Mouse (Mus musculus) embryonic facial prominence, embryonic 11.5 days (tissue): Measurements from ENCODE around the gene Wrb. TPM values are rescaled to one million over a fixed set of nuclear protein-coding genes. Genes with fewer than 3 reads are reported as not detected.
A peak's percentile ranks its signal among the peaks of the same experiment; 100 is the strongest.
"Not testable (repeated sequence)": the region's sequence is repeated elsewhere in the genome, so short reads cannot be mapped to it uniquely, and the experiment has no call there.

Experiments used
- ATAC-seq: fragments of 200-750 bp; cut with Nextera tagmentation; replicated peaks from 2 replicates; pipeline ENCODE4 v1.8.0; 2017; ENCODE audit warnings: low read depth; ENCODE audit not compliant: insufficient number of reproducible peaks, low FRiP score, low TSS enrichment
- DNase-seq: peaks from one replicate; pipeline ENCODE4 v3.0.0-alpha.2; 2015; ENCODE audit warnings: low spot score
- H3K27ac ChIP-seq: fragments of 300-500 bp; sonication (generic); replicated peaks from 2 replicates; pipeline ENCODE4 v1.5.1; 2014; ENCODE audit warnings: mild to moderate bottlenecking, low read depth, low read length, control low read depth
- H3K27me3 ChIP-seq: fragments of 300-500 bp; sonication (generic); 2 replicates; pipeline ENCODE4 v1.6.1; 2014; ENCODE audit warnings: mild to moderate bottlenecking, low read length, moderate library complexity, mixed read lengths; ENCODE audit not compliant: control insufficient read depth, insufficient read depth
- H3K36me3 ChIP-seq: fragments of 300-500 bp; sonication (generic); replicated peaks from 2 replicates; pipeline ENCODE4 v1.6.1; 2014; ENCODE audit warnings: low read depth, mild to moderate bottlenecking, low read length, moderate library complexity, mixed read lengths; ENCODE audit not compliant: control insufficient read depth, insufficient read depth
- H3K4me1 ChIP-seq: fragments of 300-500 bp; sonication (generic); 2 replicates; pipeline ENCODE4 v1.6.1; 2014; ENCODE audit warnings: low read length, mixed read lengths; ENCODE audit not compliant: control insufficient read depth, insufficient read depth
- H3K4me2 ChIP-seq: fragments of 300-500 bp; sonication (generic); 2 replicates; pipeline ENCODE4 v1.6.1; 2014; ENCODE audit warnings: low read depth, mild to moderate bottlenecking, control low read depth, low read length, moderate library complexity
- H3K4me3 ChIP-seq: fragments of 300-500 bp; sonication (generic); 2 replicates; pipeline ENCODE4 v1.5.1; 2014; ENCODE audit warnings: low read depth, low read length, control low read depth
- H3K9ac ChIP-seq: fragments of 300-500 bp; sonication (generic); replicated peaks from 2 replicates; pipeline ENCODE4 v1.6.1; 2014; ENCODE audit warnings: mild to moderate bottlenecking, control low read depth, low read length
- H3K9me3 ChIP-seq: fragments of 300-500 bp; sonication (generic); replicated peaks from 2 replicates; pipeline ENCODE4 v1.6.1; 2016; ENCODE audit warnings: mild to moderate bottlenecking, low read length, inconsistent platforms, mixed read lengths; ENCODE audit not compliant: control insufficient read depth
- WGBS: fragments of 180-500 bp; shearing (Covaris S2); extraction: QIAGEN DNeasy Blood & Tissue Kit; methylation state at CpG from one replicate; pipeline ENCODE4 v1.1.7; 2014; 5-methylcytosine and 5-hydroxymethylcytosine counted together
- polyA plus RNA-seq: library from polyadenylated mRNA; unstranded; fragments of >200 nt; fragmentation: Nextera tagmentation; extraction: Ambion mirVana; gene quantifications from 2 replicates; pipeline ENCODE4 v1.2.1, GENCODE M21; 2014

The Wrb gene
- polyA plus RNA-seq, 1 experiment from 2014 or later, result 91.6 TPM

- 81% methylated on average over 4 of the region's 4 CpGs for WGBS
- Histone ChIP-seq H3K9ac (no peak overlapping the region), H3K27me3 (no peaks in the 10 kb centered on the region), H3K4me3 (no peak overlapping the region), H3K4me1 (no peaks in the 10 kb centered on the region), H3K27ac (no peak overlapping the region), H3K36me3 (peaks cover 16% of the 10 kb centered on the region), H3K9me3 (no peaks in the 10 kb centered on the region), H3K4me2 (no peak overlapping the region)
- ATAC-seq, result no peak; the same call in 1 of the 2 replicates
- no peak for DNase-seq
Measured at GRCm38 (mm10) chr16:96120022-96120623, 25.1 kb upstream of the Wrb start.

GRCm38 (mm10) chr16:96126684-96127171 is 18.5 kb upstream of the Wrb start:
- Histone ChIP-seq H3K4me1 (no peaks in the 10 kb centered on the region), H3K9ac (peak overlapping the region; percentile 99), H3K9me3 (no peaks in the 10 kb centered on the region), H3K27me3 (no peaks in the 10 kb centered on the region), H3K27ac (peak overlapping the region; percentile 94), H3K4me3 (peak overlapping the region; percentile 98), H3K4me2 (peak overlapping the region; percentile 67), H3K36me3 (peaks cover 21% of the 10 kb centered on the region)
- ATAC-seq (no peak), DNase-seq (peak; percentile 42)
- WGBS, result 5% methylated on average over 19 of the region's 19 CpGs

- DNase-seq, result no peak
- Histone ChIP-seq H3K4me3 (peak overlapping the region; percentile 98), H3K36me3 (peaks cover 21% of the 10 kb centered on the region), H3K4me2 (peak overlapping the region; percentile 67), H3K27me3 (no peaks in the 10 kb centered on the region), H3K9ac (peak overlapping the region; percentile 99), H3K4me1 (no peaks in the 10 kb centered on the region), H3K9me3 (no peaks in the 10 kb centered on the region), H3K27ac (peak overlapping the region; percentile 94)
- under 1% methylated on average over 50 of the region's 52 CpGs for WGBS
- peak; percentile 75 for ATAC-seq
Measured at GRCm38 (mm10) chr16:96127288-96127656, 17.9 kb upstream of the Wrb start.

- H3K36me3 ChIP-seq, result peaks cover 21% of the 10 kb centered on the region
- no peaks in the 10 kb centered on the region for H3K9me3 ChIP-seq
- ATAC-seq (peak; percentile 96), DNase-seq (peak; percentile 98)
- no peaks in the 10 kb centered on the region for H3K4me1 ChIP-seq
- H3K4me3 ChIP-seq, result peak within 1 kb of the TSS; percentile 98
- peak within 1 kb of the TSS; percentile 94 for H3K27ac ChIP-seq
- H3K9ac ChIP-seq, result peak within 1 kb of the TSS; percentile 99
- WGBS, result 0% methylated on average over 54 of the region's 72 CpGs
- H3K4me2 ChIP-seq, result peak within 1 kb of the TSS; percentile 67
- no peaks in the 10 kb centered on the region for H3K27me3 ChIP-seq
Measured at GRCm38 (mm10) chr16:96127657-96128344, 17.4 kb upstream of the Wrb start, which contains the start of gene Hmgn1. Hmgn1 (minus strand) TSS chr16:96127729.

GRCm38 (mm10) chr16:96128466-96128865 is 16.7 kb upstream of the Wrb start:
- Histone ChIP-seq H3K36me3 (peaks cover 18% of the 10 kb centered on the region), H3K27ac (peak overlapping the region; percentile 92), H3K4me1 (no peaks in the 10 kb centered on the region), H3K4me2 (peak overlapping the region; percentile 61), H3K27me3 (no peaks in the 10 kb centered on the region), H3K9ac (peak overlapping the region; percentile 85), H3K4me3 (peak overlapping the region; percentile 98), H3K9me3 (no peaks in the 10 kb centered on the region)
- 1% methylated on average over 9 of the region's 9 CpGs for WGBS
- DNase-seq (peak; percentile 35), ATAC-seq (no peak)

GRCm38 (mm10) chr16:96144748-96145109 is 478 bp upstream of the Wrb start:
- WGBS, result 25% methylated on average over 6 of the region's 6 CpGs
- peak; percentile 32; the same call in 1 of the 2 replicates for ATAC-seq
- H3K4me3 ChIP-seq, result not testable (repeated sequence)

GRCm38 (mm10) chr16:96145814-96146213 is 607 bp downstream of the Wrb start:
- Histone ChIP-seq H3K36me3 (no peaks in the 10 kb centered on the region), H3K9me3 (no peaks in the 10 kb centered on the region), H3K9ac (peak overlapping the region; percentile 67), H3K27me3 (no peaks in the 10 kb centered on the region), H3K27ac (no peak overlapping the region), H3K4me2 (peak overlapping the region; percentile 78), H3K4me3 (peak overlapping the region; percentile 81), H3K4me1 (no peaks in the 10 kb centered on the region)
- peak; percentile 5; the same call in 1 of the 2 replicates for ATAC-seq
- no peak for DNase-seq
- WGBS, result under 1% methylated on average over 5 of the region's 5 CpGs

More at GRCm38 (mm10) chr16:96144748-96145109, 478 bp upstream of the Wrb start:
- H3K36me3 ChIP-seq, H3K4me1 ChIP-seq, H3K9me3 ChIP-seq, H3K9ac ChIP-seq, H3K27ac ChIP-seq, DNase-seq, H3K27me3 ChIP-seq: not testable (repeated sequence)
- peak overlapping the region; percentile 19; the same call in 1 of the 2 replicates for H3K4me2 ChIP-seq

- no peak for DNase-seq
- Histone ChIP-seq H3K27ac (no peak overlapping the region), H3K9ac (no peak overlapping the region), H3K36me3 (no peaks in the 10 kb centered on the region), H3K4me1 (no peaks in the 10 kb centered on the region), H3K9me3 (no peaks in the 10 kb centered on the region), H3K4me2 (no peak overlapping the region), H3K4me3 (no peak overlapping the region), H3K27me3 (no peaks in the 10 kb centered on the region)
- ATAC-seq, result no peak
- 74% methylated on average over 6 of the region's 6 CpGs for WGBS
Measured at GRCm38 (mm10) chr16:96148834-96149233, 3.6 kb downstream of the Wrb start.
